18 mouse cellular contexts compared by ENCODE assay signal in the genomic region with DNA sequence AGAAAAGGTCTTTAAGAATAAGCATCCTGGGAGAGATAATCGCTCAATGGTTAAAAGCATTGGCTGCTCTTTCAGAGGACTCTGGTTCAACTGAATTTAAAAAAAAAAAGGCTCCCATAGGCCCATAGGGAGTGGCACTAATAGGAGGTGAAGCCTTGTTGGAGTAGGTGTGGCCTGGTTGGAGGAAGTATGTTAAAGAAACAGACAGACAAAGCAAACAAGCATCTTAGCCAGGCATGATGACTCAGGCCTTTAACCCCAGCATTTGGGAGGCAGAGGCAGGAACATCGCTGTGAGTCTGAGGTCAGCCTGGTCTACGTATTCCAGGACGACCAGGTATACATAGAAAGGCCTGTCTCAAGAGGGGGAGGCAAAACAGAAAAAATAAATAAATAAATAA. TPM values are rescaled to one million over a fixed set of nuclear protein-coding genes. Genes with fewer than 3 reads are reported as not detected.
DNase-seq lines count a peak whose midpoint lies in the region; ATAC-seq and TF ChIP-seq lines count a peak whose summit lies in the region.
"Had no signal": no experiment of that assay in that cellular context is flagged by ENCODE, and none has a peak within 500 bp of the region (broad histone marks: within the 10 kb centered on the region; RNA-seq: fewer than 3 reads in every experiment).

No protein-coding gene starts in this region.

- H3K36me3 ChIP-seq in G1E (replicated peaks), result peaks cover 33% of the 10 kb centered on the region

- ATAC-seq in G1E (ENCODE audit: extremely low read depth, insufficient number of reproducible peaks, low FRiP score, poor library complexity, severe bottlenecking), result peak; percentile 84
- ATAC-seq in megakaryocyte, adult 5-6 weeks (ENCODE audit: poor library complexity, severe bottlenecking), result peak; percentile 63
- ATAC-seq in erythroid progenitor cell, adult 5-6 weeks (replicated peaks; ENCODE audit: low FRiP score, poor library complexity, severe bottlenecking), result no peak
- ATAC-seq: forebrain, embryonic 16.5 days had no signal

- no peaks in the 10 kb centered on the region for H3K9me3 ChIP-seq in G1E (replicated peaks)
- H3K9me3 ChIP-seq: embryonic facial prominence, embryonic 12.5 days; limb, embryonic 10.5 days had no signal

- H3K4me3 ChIP-seq in G1E (ENCODE audit: low read depth, low read length), result no peak overlapping the region
- H3K4me3 ChIP-seq: embryonic facial prominence, embryonic 12.5 days; limb, embryonic 10.5 days had no signal

- DNase-seq in A20 (ENCODE audit: low read depth, low spot score) (peak; percentile 47), G1E (ENCODE audit: low spot score) (no peak)
- peak; percentile 16 for DNase-seq in induced T-regulatory cell, adult 2 months (ENCODE audit: low read depth)
- DNase-seq in layer of hippocampus, postnatal 14 days (ENCODE audit: low spot score in 2 of 2), result no peak
- DNase-seq in right cerebral cortex, postnatal 10 days (ENCODE audit: low spot score in 2 of 2), result no peak
- no peak for DNase-seq in cerebellum, postnatal 4 days (ENCODE audit: low spot score in 2 of 2)
- DNase-seq: adrenal gland, adult 2 months; cerebellum, adult 8-10 months; gastrocnemius, postnatal 36 days; kidney, adult 8-10 months; lung, postnatal 14 days; spleen, adult 18-20 months; thymus, adult 18-20 months had no signal

- no peak for TF ChIP-seq CTCF in G1E (IDR thresholded peaks at IDR 0.05; ENCODE audit: low read depth, low read length)

- H3K4me1 ChIP-seq in G1E (ENCODE audit: insufficient read depth, low read depth, low read length), result peaks cover 17% of the 10 kb centered on the region
- H3K4me1 ChIP-seq: embryonic facial prominence, embryonic 12.5 days had no signal

- H3K27me3 ChIP-seq in G1E (ENCODE audit: insufficient read depth, low read length), result no peaks in the 10 kb centered on the region
- H3K27me3 ChIP-seq: embryonic facial prominence, embryonic 12.5 days had no signal

RNA-seq across cellular contexts. Expression of gene Dusp16, which starts 39.0 kb away (rescaled TPM):
- total RNA-seq in G1E (2014; fragmentation: Nextera tagmentation) (55.5 TPM in 2 replicates), G1E (2017) (9.9 and 15.0 TPM in 2 replicates)
- 2.9 and 5.2 TPM in 2 replicates for polyA plus RNA-seq in G1E (2012)
- 1.3 and 1.8 TPM in 2 replicates for total RNA-seq in megakaryocyte, adult 5-6 weeks (2015)
- total RNA-seq in megakaryocyte, adult 5-6 weeks (2017), result 1.2 and 1.4 TPM in 2 replicates
- 1 to 10 TPM; 8.6 to 9.5 TPM for total RNA-seq in layer of hippocampus, postnatal 14 days (2021)
- total RNA-seq in erythroid progenitor cell, adult 5-6 weeks (2015; ENCODE audit: low replicate concordance), result 10.5 TPM in 1 of 2 replicates, not detected in the other
- total RNA-seq in erythroid progenitor cell, adult 5-6 weeks (2017; ENCODE audit: low replicate concordance), result 2.9 and 5.0 TPM in 2 replicates

Comparison
In these comparisons a context has a peak if more than half of its experiments do, and no peak if none do; other contexts are left out.
1. DNase-seq: peak in A20 (single experiment) and induced T-regulatory cell, adult 2 months (single experiment); none in G1E (single experiment), layer of hippocampus, postnatal 14 days (0 of 2), right cerebral cortex, postnatal 10 days (0 of 2) and cerebellum, postnatal 4 days (0 of 2).